Mouse (Mus musculus) lung, embryonic 16.5 days (tissue): ENCODE measurements around the gene Pef1. TPM values are rescaled to one million over a fixed set of nuclear protein-coding genes. Genes with fewer than 3 reads are reported as not detected.

Experiments
- ATAC-seq: fragments of 200-750 bp; cut with Nextera tagmentation; 2 replicates; pipeline ENCODE4 v1.8.0; 2017; ENCODE audit warnings: low read depth, mild to moderate bottlenecking, moderate library complexity
- H3K27ac ChIP-seq: fragments of 300-500 bp; sonication (generic); 2 replicates; pipeline ENCODE4 v1.5.1; 2014; ENCODE audit warnings: mild to moderate bottlenecking, control low read depth, low read length
- H3K27me3 ChIP-seq: fragments of 300-500 bp; sonication (generic); 2 replicates; pipeline ENCODE4 v1.6.1; 2014; ENCODE audit warnings: low read depth, low read length, mixed read lengths; ENCODE audit not compliant: control insufficient read depth, insufficient read depth
- H3K36me3 ChIP-seq: fragments of 300-500 bp; sonication (generic); 2 replicates; pipeline ENCODE4 v1.6.1; 2014; ENCODE audit warnings: low read length; ENCODE audit not compliant: control insufficient read depth, insufficient read depth
- H3K4me1 ChIP-seq: fragments of 300-500 bp; sonication (generic); replicated peaks from 2 replicates; pipeline ENCODE4 v1.6.1; 2014; ENCODE audit warnings: low read length, mixed read lengths; ENCODE audit not compliant: control insufficient read depth, insufficient read depth
- H3K4me2 ChIP-seq: fragments of 300-500 bp; sonication (generic); 2 replicates; pipeline ENCODE4 v1.6.1; 2014; ENCODE audit warnings: low read depth, low read length, control low read depth
- H3K4me3 ChIP-seq: fragments of 300-500 bp; sonication (generic); 2 replicates; pipeline ENCODE4 v1.5.1; 2014; ENCODE audit warnings: mild to moderate bottlenecking, low read length, control low read depth
- H3K9ac ChIP-seq: fragments of 300-500 bp; sonication (generic); 2 replicates; pipeline ENCODE4 v1.6.1; 2014; ENCODE audit warnings: low read length, control low read depth
- H3K9me3 ChIP-seq: fragments of 300-500 bp; sonication (generic); 2 replicates; pipeline ENCODE4 v1.6.1; 2016; ENCODE audit warnings: low read length; ENCODE audit not compliant: control insufficient read depth
- WGBS: fragments of 180-500 bp; shearing (Covaris S2); extraction: QIAGEN DNeasy Blood & Tissue Kit; methylation state at CpG from one replicate; pipeline ENCODE4 v1.1.7; 2014; 5-methylcytosine and 5-hydroxymethylcytosine counted together
- polyA plus RNA-seq: library from polyadenylated mRNA; unstranded; fragments of >200 nt; fragmentation: Nextera tagmentation; extraction: Ambion mirVana; gene quantifications from 2 replicates; pipeline ENCODE4 v1.2.1, GENCODE M21; 2015

Pef1 gene
- 77.9 and 81.2 TPM in 2 replicates for polyA plus RNA-seq

DNA sequence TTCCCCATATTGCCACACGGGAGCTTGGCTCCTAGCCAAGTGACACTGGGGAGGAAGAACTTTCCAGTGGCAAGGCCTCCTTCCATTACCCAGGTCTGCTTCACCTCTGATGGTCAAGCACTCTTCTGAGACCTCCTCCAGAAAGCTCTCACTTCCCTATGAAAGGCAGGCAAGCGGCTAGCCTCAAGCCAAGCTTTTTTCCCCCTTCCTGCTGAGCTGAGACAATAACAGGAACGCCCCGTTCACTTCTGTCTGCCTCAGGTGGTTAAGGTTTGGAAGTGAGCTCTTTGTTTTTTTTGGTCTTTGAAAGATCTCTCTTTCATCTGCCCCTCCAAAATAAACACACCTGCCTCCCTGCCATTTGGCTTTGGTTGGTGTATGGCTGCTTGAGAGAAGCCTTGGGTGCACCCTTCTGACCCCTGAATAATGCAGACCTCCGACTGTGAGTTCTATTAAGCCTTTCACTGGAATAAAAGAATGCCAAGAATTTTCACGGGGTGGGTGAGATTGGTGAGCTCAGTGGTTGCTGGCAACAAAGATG is at the start of gene Pef1:
Gene Pef1, plus strand, starts transcription at position 448 of the 541 bp plus-strand sequence.
- Histone ChIP-seq H3K27ac (peak within 1 kb of the TSS; percentile 71), H3K9me3 (no peaks in the 10 kb centered on the region), H3K36me3 (no peaks in the 10 kb centered on the region), H3K4me2 (no peak within 1 kb of the TSS; the same call in 1 of the 2 replicates), H3K27me3 (no peaks in the 10 kb centered on the region), H3K4me1 (peaks cover 30% of the 10 kb centered on the region), H3K4me3 (no peak within 1 kb of the TSS), H3K9ac (no peak within 1 kb of the TSS)
- ATAC-seq, result peak; percentile 41
- 8% methylated on average over 6 of the region's 6 CpGs for whole genome bisulfite sequencing

DNA sequence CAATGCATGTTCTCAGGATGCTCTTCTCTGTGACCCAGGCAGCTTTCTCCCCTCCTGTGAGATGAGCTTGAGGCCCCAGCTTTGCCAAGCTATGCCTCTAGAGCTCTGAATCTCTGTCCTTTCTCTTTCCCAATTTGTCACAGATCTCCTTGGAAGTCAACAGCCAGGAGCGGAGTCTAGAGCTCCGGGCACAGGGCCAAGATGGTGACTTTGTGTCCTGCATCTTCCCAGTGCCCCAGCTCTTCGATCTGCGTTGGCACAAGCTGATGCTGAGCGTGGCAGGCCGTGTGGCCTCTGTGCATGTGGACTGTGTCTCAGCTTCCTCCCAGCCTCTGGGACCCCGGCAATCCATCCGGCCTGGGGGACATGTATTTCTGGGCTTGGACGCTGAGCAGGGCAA is 49.2 kb upstream of the Pef1 start:
- no peak overlapping the region for H3K9ac ChIP-seq
- no peak overlapping the region for H3K4me3 ChIP-seq
- WGBS, result 70% methylated on average over 9 of the region's 9 CpGs
- ATAC-seq, result no peak
- no peak overlapping the region for H3K4me2 ChIP-seq
- H3K36me3 ChIP-seq, result no peaks in the 10 kb centered on the region
- no peaks in the 10 kb centered on the region for H3K27me3 ChIP-seq
- H3K27ac ChIP-seq, result no peak overlapping the region
- peaks cover 22% of the 10 kb centered on the region for H3K4me1 ChIP-seq
- H3K9me3 ChIP-seq, result no peaks in the 10 kb centered on the region

DNA sequence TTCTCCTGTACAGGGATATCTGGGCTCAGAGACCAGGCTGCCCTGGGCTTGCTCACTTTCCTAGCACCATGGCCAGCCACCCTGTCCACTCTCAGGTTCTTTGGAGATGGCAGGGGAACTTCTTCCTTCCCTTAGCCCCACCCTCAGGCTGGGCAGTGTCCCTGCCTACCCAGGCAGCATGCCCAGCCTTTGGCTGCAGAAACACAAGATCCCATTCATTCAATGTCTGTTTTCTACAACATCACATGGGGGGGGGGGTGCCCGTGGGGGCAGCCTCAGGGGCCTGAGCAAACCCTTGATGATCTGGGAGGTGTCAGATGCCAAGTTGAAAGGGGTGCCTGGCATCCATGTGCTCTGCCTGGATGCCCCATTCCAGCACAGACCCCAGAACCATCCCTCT is 47.6 kb upstream of the Pef1 start:
- Histone ChIP-seq H3K36me3 (no peaks in the 10 kb centered on the region), H3K4me1 (peaks cover 12% of the 10 kb centered on the region), H3K9ac (no peak overlapping the region), H3K4me3 (no peak overlapping the region), H3K4me2 (no peak overlapping the region), H3K27me3 (no peaks in the 10 kb centered on the region), H3K27ac (no peak overlapping the region), H3K9me3 (no peaks in the 10 kb centered on the region)
- no peak for ATAC-seq
- 33% methylated on average over 1 of the region's 1 CpGs for WGBS

DNA sequence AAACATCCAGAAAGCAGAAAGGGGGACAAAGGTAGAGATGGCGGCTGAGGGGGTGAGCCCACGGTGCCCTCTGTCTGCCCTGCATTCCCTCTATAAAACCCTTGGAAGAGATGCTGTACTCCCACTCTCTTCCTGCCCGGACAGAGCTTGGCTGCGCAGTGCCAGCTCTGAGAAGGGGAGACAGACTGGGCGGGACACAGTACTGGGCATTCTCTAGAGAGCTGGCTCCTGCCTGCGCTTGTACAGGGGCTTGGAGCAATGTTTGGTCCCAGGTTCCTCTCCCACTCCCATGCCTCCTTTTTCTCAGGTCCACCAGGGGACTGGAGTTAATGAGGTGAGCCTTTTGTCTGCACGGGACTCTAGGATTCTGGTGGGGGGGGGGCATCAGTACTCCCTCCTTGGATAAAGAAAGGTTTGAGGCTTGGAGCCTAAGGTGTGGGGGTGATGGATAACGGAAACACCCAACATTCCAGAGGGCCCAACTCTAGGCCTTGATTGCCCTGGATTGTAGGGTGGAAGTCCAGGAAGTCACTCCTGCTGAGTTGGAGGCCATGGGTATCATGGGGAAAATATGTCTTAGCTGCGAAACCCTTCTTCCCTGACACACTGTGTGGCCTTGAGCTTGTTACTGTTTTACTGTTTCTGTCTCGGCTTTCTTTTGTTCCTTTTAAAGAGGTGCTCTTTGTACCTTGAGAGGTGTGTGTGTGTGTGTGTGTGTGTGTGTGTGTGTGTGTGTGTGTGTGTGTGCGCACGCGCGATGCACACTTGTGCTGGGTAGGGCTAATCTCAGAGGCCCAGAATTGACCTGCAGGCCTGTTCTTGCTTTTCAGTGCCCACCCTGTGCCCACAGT is 47.0 kb upstream of the Pef1 start:
- no peaks in the 10 kb centered on the region for H3K36me3 ChIP-seq
- peaks cover 6% of the 10 kb centered on the region for H3K4me1 ChIP-seq
- no peaks in the 10 kb centered on the region for H3K27me3 ChIP-seq
- no peak overlapping the region for H3K9ac ChIP-seq
- no peak for ATAC-seq
- no peaks in the 10 kb centered on the region for H3K9me3 ChIP-seq
- 83% methylated on average over 14 of the region's 14 CpGs for WGBS
- H3K27ac ChIP-seq, result no peak overlapping the region
- no peak overlapping the region for H3K4me2 ChIP-seq
- no peak overlapping the region for H3K4me3 ChIP-seq

DNA sequence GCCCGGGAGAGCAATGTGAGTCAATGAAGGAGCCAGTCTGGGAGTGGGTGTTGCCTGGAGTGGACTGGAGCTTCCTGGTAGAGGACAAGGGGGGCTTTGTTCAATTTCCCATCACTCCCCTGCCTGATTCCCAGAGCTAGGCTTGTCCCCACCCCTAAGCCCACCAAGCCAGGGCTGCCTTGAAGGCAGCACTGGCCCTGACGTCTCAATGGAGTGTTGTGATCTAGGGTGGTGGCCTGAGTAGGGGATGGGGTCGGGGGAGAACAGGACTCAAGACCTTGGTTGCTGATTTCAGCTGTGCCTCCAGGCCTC is 46.4 kb upstream of the Pef1 start:
- 44% methylated on average over 3 of the region's 3 CpGs for WGBS
- no peak for ATAC-seq
- Histone ChIP-seq H3K9ac (no peak overlapping the region), H3K36me3 (no peaks in the 10 kb centered on the region), H3K9me3 (no peaks in the 10 kb centered on the region), H3K27ac (no peak overlapping the region), H3K4me2 (no peak overlapping the region), H3K4me1 (no peaks in the 10 kb centered on the region; the same call in 1 of the 2 replicates), H3K4me3 (no peak overlapping the region), H3K27me3 (no peaks in the 10 kb centered on the region)

DNA sequence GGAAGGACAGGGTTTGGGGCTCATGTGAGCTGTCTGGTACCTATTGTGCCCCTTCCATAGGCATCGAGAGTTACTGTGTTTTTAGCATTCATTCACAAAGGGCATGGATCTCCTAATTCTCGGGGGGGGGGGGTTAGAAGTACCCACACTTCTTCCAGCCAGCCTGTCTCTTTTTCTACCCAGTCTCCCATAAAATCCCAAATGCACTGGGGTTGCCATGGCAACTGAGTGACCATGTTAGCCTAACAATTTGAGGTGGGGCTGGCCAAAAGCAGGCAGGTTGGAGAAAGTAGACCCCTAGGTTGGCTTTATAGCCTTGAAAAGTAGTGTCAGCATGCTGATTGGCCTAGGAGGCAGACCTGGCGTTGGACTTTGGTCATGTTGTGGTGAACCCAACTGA is 45.9 kb upstream of the Pef1 start:
- WGBS, result 67% methylated on average over 3 of the region's 3 CpGs
- no peaks in the 10 kb centered on the region for H3K27me3 ChIP-seq
- no peak for ATAC-seq
- H3K4me1 ChIP-seq, result no peaks in the 10 kb centered on the region
- no peak overlapping the region for H3K4me2 ChIP-seq
- H3K36me3 ChIP-seq, result no peaks in the 10 kb centered on the region
- H3K27ac ChIP-seq, result no peak overlapping the region
- no peak overlapping the region for H3K9ac ChIP-seq
- no peaks in the 10 kb centered on the region for H3K9me3 ChIP-seq
- H3K4me3 ChIP-seq, result no peak overlapping the region

DNA sequence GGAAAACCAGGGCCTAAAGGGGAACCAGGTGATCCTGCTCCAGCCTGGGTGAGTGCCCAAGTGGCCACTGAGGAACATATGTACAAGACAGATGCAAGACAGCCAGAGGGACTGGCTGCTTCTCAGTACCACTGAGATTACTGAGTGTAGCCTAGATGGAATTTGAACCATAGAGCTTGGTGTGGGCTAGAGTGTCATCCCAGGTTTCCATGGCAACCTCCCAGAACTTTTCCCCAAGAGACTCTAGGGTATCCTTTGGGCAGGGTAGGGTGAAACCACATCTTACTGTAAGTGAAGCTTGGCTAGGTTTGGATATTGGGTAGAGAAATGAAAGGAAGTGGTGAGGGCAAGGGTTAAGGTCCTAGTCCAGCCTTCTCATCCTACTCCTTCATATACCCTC is 41.4 kb upstream of the Pef1 start:
- ATAC-seq, result no peak
- Histone ChIP-seq H3K27me3 (no peaks in the 10 kb centered on the region), H3K9ac (no peak overlapping the region), H3K4me3 (no peak overlapping the region), H3K9me3 (no peaks in the 10 kb centered on the region), H3K27ac (no peak overlapping the region), H3K4me2 (no peak overlapping the region), H3K36me3 (no peaks in the 10 kb centered on the region), H3K4me1 (peaks cover 3% of the 10 kb centered on the region; the same call in 1 of the 2 replicates)

DNA sequence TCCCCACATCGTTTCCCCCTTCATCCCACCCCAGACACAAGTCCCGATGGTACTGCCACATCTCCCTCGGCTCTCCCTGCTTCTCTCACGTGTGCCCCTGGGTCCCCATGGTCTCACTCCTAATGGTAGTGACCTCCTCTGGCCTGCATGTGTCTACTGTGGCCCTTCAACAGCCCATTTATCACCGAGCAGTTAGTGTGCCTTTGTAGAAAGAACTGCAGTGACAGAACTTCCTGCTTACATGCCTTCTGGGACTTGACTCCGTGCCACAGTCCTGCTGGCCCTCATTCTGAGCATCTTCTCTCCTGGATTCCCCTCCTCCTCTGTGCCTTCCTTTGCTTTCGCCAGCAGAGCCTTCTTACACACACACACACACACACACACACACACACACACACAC is 39.2 kb upstream of the Pef1 start:
- H3K4me1 ChIP-seq, result peaks cover 3% of the 10 kb centered on the region; the same call in 1 of the 2 replicates
- no peak overlapping the region for H3K4me3 ChIP-seq
- H3K9me3 ChIP-seq, result no peaks in the 10 kb centered on the region
- no peak overlapping the region for H3K27ac ChIP-seq
- 30% methylated on average over 7 of the region's 7 CpGs for WGBS
- no peaks in the 10 kb centered on the region for H3K27me3 ChIP-seq
- ATAC-seq, result no peak
- H3K36me3 ChIP-seq, result no peaks in the 10 kb centered on the region
- H3K9ac ChIP-seq, result no peak overlapping the region
- H3K4me2 ChIP-seq, result no peak overlapping the region

DNA sequence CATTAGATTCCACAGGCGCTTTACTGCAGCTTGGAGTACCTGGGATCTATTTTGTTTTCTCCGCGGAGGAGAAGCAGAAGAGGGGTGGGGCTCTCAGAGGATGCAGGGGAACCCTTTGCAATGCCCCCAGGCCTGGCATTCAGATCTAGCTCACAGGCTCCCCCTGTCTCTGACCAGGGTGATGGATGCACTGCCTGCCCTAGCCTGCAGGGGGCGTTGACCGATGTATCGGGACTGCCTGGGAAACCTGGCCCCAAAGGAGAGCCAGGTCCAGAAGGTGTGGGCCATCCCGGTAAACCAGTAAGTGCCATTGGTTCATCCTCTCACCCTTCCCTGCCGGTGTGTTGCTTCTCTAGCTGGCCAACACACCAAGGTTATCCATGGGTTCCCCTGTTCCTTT is 35.5 kb upstream of the Pef1 start:
- no peaks in the 10 kb centered on the region for H3K27me3 ChIP-seq
- H3K4me3 ChIP-seq, result no peak overlapping the region
- no peak overlapping the region for H3K27ac ChIP-seq
- H3K4me2 ChIP-seq, result no peak overlapping the region
- H3K4me1 ChIP-seq, result peaks cover 3% of the 10 kb centered on the region; the same call in 1 of the 2 replicates
- H3K9me3 ChIP-seq, result no peaks in the 10 kb centered on the region
- H3K9ac ChIP-seq, result no peak overlapping the region
- no peak for ATAC-seq
- no peaks in the 10 kb centered on the region for H3K36me3 ChIP-seq
- 15% methylated on average over 8 of the region's 8 CpGs for WGBS
